Mouse (Mus musculus): ENCODE measurements around the gene Fbxo48. TPM values are rescaled to one million over a fixed set of nuclear protein-coding genes. Genes with fewer than 3 reads are reported as not detected.

Gene Fbxo48
- polyA plus RNA-seq, 1 experiment from 2014 or later = 0.35 TPM

DNA sequence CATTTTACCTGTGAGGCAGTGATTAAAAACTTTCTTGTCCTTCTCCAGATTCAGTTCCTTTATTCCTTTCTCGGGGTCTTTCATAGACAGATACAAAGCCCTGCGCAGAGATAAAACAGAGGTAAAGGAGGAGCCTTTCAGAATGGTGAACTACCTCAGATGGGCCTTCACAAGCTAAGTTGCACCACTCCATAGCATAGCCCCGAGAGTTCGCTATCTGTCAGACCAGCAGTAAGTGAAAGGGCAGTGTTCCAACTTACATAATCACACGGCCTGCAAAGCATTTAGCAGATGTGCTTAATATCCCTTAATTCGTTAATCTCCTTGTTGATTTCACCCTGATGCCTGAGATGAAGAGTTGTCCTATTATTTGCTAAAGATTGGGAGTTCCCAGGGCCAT, 41.7 kb downstream of the Fbxo48 start:
- no peak for ATAC-seq (ENCODE audit: low FRiP score, low TSS enrichment)
- Histone ChIP-seq H3K4me2 (replicated peaks; ENCODE audit: low read depth) (no peak overlapping the region), H3K9ac (ENCODE audit: low read length) (no peak overlapping the region), H3K4me3 (ENCODE audit: low read depth, low read length) (no peak overlapping the region), H3K36me3 (ENCODE audit: control insufficient read depth, insufficient read depth, low read length) (no peaks in the 10 kb centered on the region), H3K4me1 (replicated peaks; ENCODE audit: control insufficient read depth, insufficient read depth) (no peaks in the 10 kb centered on the region), H3K27me3 (ENCODE audit: control insufficient read depth, insufficient read depth, low read length) (no peaks in the 10 kb centered on the region), H3K9me3 (ENCODE audit: control insufficient read depth, low read length) (no peaks in the 10 kb centered on the region), H3K27ac (replicated peaks) (no peak overlapping the region)
- no peak for DNase-seq (ENCODE audit: low spot score)
- 75% methylated on average over 6 of the region's 6 CpGs for WGBS
- TF ChIP-seq EP300 (optimal IDR thresholded peaks at IDR 0.05) = no peak
- TF ChIP-seq CTCF (IDR thresholded peaks at IDR 0.05; ENCODE audit: low read depth) = no peak

DNA sequence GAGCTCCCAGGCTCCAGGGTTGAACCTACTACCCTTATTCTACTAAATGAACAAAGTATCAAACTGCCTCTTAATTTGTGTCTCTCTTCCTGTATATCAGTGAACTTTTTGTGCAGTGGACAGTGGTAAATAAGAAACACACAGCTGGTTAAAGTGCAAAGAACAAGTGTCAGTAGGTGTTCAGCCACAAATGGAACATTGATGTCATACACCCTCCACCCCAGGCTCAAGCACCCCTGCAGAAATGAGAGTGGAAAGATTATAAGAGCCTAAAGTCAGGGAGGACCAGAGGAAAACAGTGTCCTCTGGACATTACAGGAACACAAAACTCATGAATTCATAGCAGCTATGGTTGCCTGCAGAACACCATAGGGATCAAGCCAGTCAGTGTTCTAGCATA, 45.6 kb downstream of the Fbxo48 start:
- TF ChIP-seq EP300 (optimal IDR thresholded peaks at IDR 0.05) (no peak), CTCF (IDR thresholded peaks at IDR 0.05; ENCODE audit: low read depth) (no peak)
- ATAC-seq (ENCODE audit: low FRiP score, low TSS enrichment) = no peak
- H3K4me2 ChIP-seq (replicated peaks; ENCODE audit: low read depth) = no peak overlapping the region

DNA sequence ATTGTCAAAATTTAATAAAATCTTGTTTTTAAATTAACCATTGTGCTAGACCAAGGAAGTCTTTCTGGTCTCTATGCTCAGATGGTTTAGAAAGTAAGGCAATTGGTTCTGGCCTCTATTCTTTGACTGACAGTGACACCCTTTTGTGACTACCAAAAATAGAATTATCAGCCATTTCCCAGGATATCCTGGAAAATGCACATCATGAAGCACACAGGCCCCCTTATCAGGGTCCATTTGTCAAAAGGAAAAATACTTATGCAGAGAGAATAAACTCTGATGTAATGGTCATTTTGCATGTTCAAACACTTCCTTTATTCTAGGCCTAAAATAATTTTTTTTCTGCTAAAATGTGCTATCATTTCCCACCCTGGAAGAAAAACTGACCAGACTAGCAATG, 46.3 kb downstream of the Fbxo48 start:
- H3K27me3 ChIP-seq (ENCODE audit: control insufficient read depth, insufficient read depth, low read length) = no peaks in the 10 kb centered on the region
- H3K9ac ChIP-seq (ENCODE audit: low read length) = no peak overlapping the region
- TF ChIP-seq CTCF (IDR thresholded peaks at IDR 0.05; ENCODE audit: low read depth) (no peak), EP300 (optimal IDR thresholded peaks at IDR 0.05) (no peak)
- no peak overlapping the region for H3K27ac ChIP-seq (replicated peaks)
- no peaks in the 10 kb centered on the region for H3K9me3 ChIP-seq (ENCODE audit: control insufficient read depth, low read length)
- no peak for DNase-seq (ENCODE audit: low spot score)
- no peak overlapping the region for H3K4me3 ChIP-seq (ENCODE audit: low read depth, low read length)
- no peak overlapping the region for H3K4me2 ChIP-seq (replicated peaks; ENCODE audit: low read depth)
- H3K36me3 ChIP-seq (ENCODE audit: control insufficient read depth, insufficient read depth, low read length) = no peaks in the 10 kb centered on the region
- no peak for ATAC-seq (ENCODE audit: low FRiP score, low TSS enrichment)
- no peaks in the 10 kb centered on the region for H3K4me1 ChIP-seq (replicated peaks; ENCODE audit: control insufficient read depth, insufficient read depth)

More for the DNA sequence above, 45.6 kb downstream of the Fbxo48 start:
- Histone ChIP-seq H3K4me1 (replicated peaks; ENCODE audit: control insufficient read depth, insufficient read depth) (no peaks in the 10 kb centered on the region), H3K27ac (replicated peaks) (no peak overlapping the region), H3K36me3 (ENCODE audit: control insufficient read depth, insufficient read depth, low read length) (no peaks in the 10 kb centered on the region), H3K9ac (ENCODE audit: low read length) (no peak overlapping the region), H3K9me3 (ENCODE audit: control insufficient read depth, low read length) (no peaks in the 10 kb centered on the region), H3K4me3 (ENCODE audit: low read depth, low read length) (no peak overlapping the region), H3K27me3 (ENCODE audit: control insufficient read depth, insufficient read depth, low read length) (no peaks in the 10 kb centered on the region)
- no peak for DNase-seq (ENCODE audit: low spot score)

DNA sequence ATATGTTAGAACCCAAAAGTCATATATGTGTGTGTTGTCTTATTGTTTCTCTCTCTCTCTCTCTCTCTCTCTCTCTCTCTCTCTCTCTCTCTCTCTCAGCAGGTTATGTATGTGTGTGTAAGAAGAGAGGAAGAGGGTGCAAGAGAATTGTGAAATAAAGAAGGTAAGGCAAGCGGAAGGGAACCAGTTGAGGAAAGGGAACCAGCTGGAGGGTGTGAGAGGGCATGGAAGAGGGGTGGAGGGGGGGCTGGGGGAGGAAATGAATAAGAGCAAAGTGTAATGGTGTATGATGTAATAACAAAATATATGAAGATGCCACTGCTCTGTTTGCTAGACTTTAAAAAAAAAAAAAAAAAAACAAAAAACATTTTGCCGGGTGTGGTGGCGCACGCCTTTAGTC, 48.2 kb downstream of the Fbxo48 start:
- H3K9ac ChIP-seq (ENCODE audit: low read length) = no peak overlapping the region
- H3K4me3 ChIP-seq (ENCODE audit: low read depth, low read length) = no peak overlapping the region
- H3K9me3 ChIP-seq (ENCODE audit: control insufficient read depth, low read length) = no peaks in the 10 kb centered on the region
- 77% methylated on average over 4 of the region's 4 CpGs for WGBS
- ATAC-seq (ENCODE audit: low FRiP score, low TSS enrichment) (no peak), DNase-seq (ENCODE audit: low spot score) (no peak)
- no peaks in the 10 kb centered on the region for H3K27me3 ChIP-seq (ENCODE audit: control insufficient read depth, insufficient read depth, low read length)
- no peak overlapping the region for H3K4me2 ChIP-seq (replicated peaks; ENCODE audit: low read depth)
- no peaks in the 10 kb centered on the region for H3K4me1 ChIP-seq (replicated peaks; ENCODE audit: control insufficient read depth, insufficient read depth)
- H3K27ac ChIP-seq (replicated peaks) = no peak overlapping the region
- TF ChIP-seq CTCF (IDR thresholded peaks at IDR 0.05; ENCODE audit: low read depth) = no peak
- TF ChIP-seq EP300 (optimal IDR thresholded peaks at IDR 0.05) = no peak
- no peaks in the 10 kb centered on the region for H3K36me3 ChIP-seq (ENCODE audit: control insufficient read depth, insufficient read depth, low read length)

- H3K4me3 ChIP-seq (ENCODE audit: low read depth, low read length) = no peak overlapping the region
- no peak overlapping the region for H3K4me2 ChIP-seq (replicated peaks; ENCODE audit: low read depth)
- DNase-seq (ENCODE audit: low spot score) (no peak), ATAC-seq (ENCODE audit: low FRiP score, low TSS enrichment) (no peak)
- no peaks in the 10 kb centered on the region for H3K27me3 ChIP-seq (ENCODE audit: control insufficient read depth, insufficient read depth, low read length)
- H3K36me3 ChIP-seq (ENCODE audit: control insufficient read depth, insufficient read depth, low read length) = no peaks in the 10 kb centered on the region
- H3K9me3 ChIP-seq (ENCODE audit: control insufficient read depth, low read length) = no peaks in the 10 kb centered on the region
- no peak overlapping the region for H3K9ac ChIP-seq (ENCODE audit: low read length)
- TF ChIP-seq EP300 (optimal IDR thresholded peaks at IDR 0.05) (no peak), CTCF (IDR thresholded peaks at IDR 0.05; ENCODE audit: low read depth) (no peak)
- H3K27ac ChIP-seq (replicated peaks) = no peak overlapping the region
- H3K4me1 ChIP-seq (replicated peaks; ENCODE audit: control insufficient read depth, insufficient read depth) = no peaks in the 10 kb centered on the region
Observed at GRCm38 (mm10) chr11:16999933-17000332, 48.8 kb downstream of the Fbxo48 start.

GRCm38 (mm10) chr11:17000353-17001334, 49.5 kb downstream of the Fbxo48 start:
- H3K4me1 ChIP-seq (replicated peaks; ENCODE audit: control insufficient read depth, insufficient read depth) = no peaks in the 10 kb centered on the region
- no peaks in the 10 kb centered on the region for H3K27me3 ChIP-seq (ENCODE audit: control insufficient read depth, insufficient read depth, low read length)
- H3K4me3 ChIP-seq (ENCODE audit: low read depth, low read length) = no peak overlapping the region
- 60% methylated on average over 9 of the region's 9 CpGs for WGBS
- no peak for TF ChIP-seq CTCF (IDR thresholded peaks at IDR 0.05; ENCODE audit: low read depth)
- no peak for TF ChIP-seq EP300 (optimal IDR thresholded peaks at IDR 0.05)
- ATAC-seq (ENCODE audit: low FRiP score, low TSS enrichment) = no peak
- no peak overlapping the region for H3K27ac ChIP-seq (replicated peaks)
- DNase-seq (ENCODE audit: low spot score) = no peak
- no peaks in the 10 kb centered on the region for H3K9me3 ChIP-seq (ENCODE audit: control insufficient read depth, low read length)
- H3K36me3 ChIP-seq (ENCODE audit: control insufficient read depth, insufficient read depth, low read length) = no peaks in the 10 kb centered on the region
- H3K4me2 ChIP-seq (replicated peaks; ENCODE audit: low read depth) = no peak overlapping the region
- no peak overlapping the region for H3K9ac ChIP-seq (ENCODE audit: low read length)

Measured in stomach, postnatal 0 days (tissue).